Mouse (Mus musculus) gastrocnemius, postnatal 36 days (tissue): ENCODE results near the gene Pabpc6. TPM values are rescaled to one million over a fixed set of nuclear protein-coding genes. Genes with fewer than 3 reads are reported as not detected.

Source experiments
- total RNA-seq, 2 experiments: library from RNA; stranded (reverse); gene quantifications; 2 replicates each; pipeline ENCODE4 v1.2.3; 2021

Gene Pabpc6
- total RNA-seq, 2 experiments from 2014 or later: not detected

Other genes starting within 250 kb of the Pabpc6 start
- gene Gm17728, start 247.7 kb downstream of the Pabpc6 start, total RNA-seq: not detected